In genomic region chr1:136949323-136949741, GRCm38 (mm10) we compare ENCODE assay signal across 9 mouse cellular contexts. TPM values are rescaled to one million over a fixed set of nuclear protein-coding genes. Genes with fewer than 3 reads are reported as not detected.
DNase-seq lines count a peak whose midpoint lies in the region; ATAC-seq and TF ChIP-seq lines count a peak whose summit lies in the region.
"Had no signal": no experiment of that assay in that cellular context is flagged by ENCODE, and none has a peak within 500 bp of the region (broad histone marks: within the 10 kb centered on the region; RNA-seq: fewer than 3 reads in every experiment).

No protein-coding gene starts in this region.

- H3K4me3 ChIP-seq in heart, embryonic 12.5 days, result peak overlapping the region; percentile 51
- H3K4me3 ChIP-seq in brown adipose tissue, adult 24 weeks (ENCODE audit: insufficient read depth, low read depth, low read length), result peak overlapping the region; percentile 60
- H3K4me3 ChIP-seq in hindbrain, embryonic 12.5 days, result peak overlapping the region; percentile 40
- peak overlapping the region; percentile 60 for H3K4me3 ChIP-seq in midbrain, embryonic 10.5 days
- no peak overlapping the region for H3K4me3 ChIP-seq in cerebellum, adult 2 months (replicated peaks; ENCODE audit: insufficient read depth, low read depth, low read length)

- H3K27ac ChIP-seq in heart, embryonic 12.5 days (ENCODE audit: poor library complexity, severe bottlenecking), result no peak overlapping the region
- no peak overlapping the region for H3K27ac ChIP-seq in brown adipose tissue, adult 24 weeks (replicated peaks; ENCODE audit: low read depth, low read length)
- H3K27ac ChIP-seq in hindbrain, embryonic 12.5 days, result no peak overlapping the region
- H3K27ac ChIP-seq in midbrain, embryonic 10.5 days (replicated peaks), result no peak overlapping the region
- H3K27ac ChIP-seq in cerebellum, adult 2 months (ENCODE audit: insufficient read depth, low read length), result no peak overlapping the region

- peaks cover 64% of the 10 kb centered on the region for H3K27me3 ChIP-seq in heart, embryonic 12.5 days (replicated peaks)
- H3K27me3 ChIP-seq in hindbrain, embryonic 12.5 days, result peaks cover 97% of the 10 kb centered on the region
- H3K27me3 ChIP-seq in midbrain, embryonic 10.5 days (ENCODE audit: low read depth, poor library complexity, severe bottlenecking), result peaks cover 100% of the 10 kb centered on the region
- H3K27me3 ChIP-seq in cerebellum, adult 2 months (ENCODE audit: control insufficient read depth, insufficient read depth, low read length), result peaks cover 8% of the 10 kb centered on the region; the same call in 1 of the 2 replicates

- H3K4me2 ChIP-seq in heart, embryonic 12.5 days, result peak overlapping the region; percentile 97
- H3K4me2 ChIP-seq in hindbrain, embryonic 12.5 days (replicated peaks), result peak overlapping the region; percentile 72

- no peak for TF ChIP-seq CTCF in cerebellum, adult 2 months (IDR thresholded peaks at IDR 0.05; ENCODE audit: borderline replicate concordance, insufficient read depth, low read depth, low read length)

- 1% methylated on average over 12 of the region's 12 CpGs for WGBS in heart, embryonic 12.5 days
- WGBS in hindbrain, embryonic 12.5 days, result under 1% methylated on average over 12 of the region's 12 CpGs
- under 1% methylated on average over 12 of the region's 12 CpGs for WGBS in midbrain, embryonic 10.5 days
- WGBS in cerebellum, adult 2 months, result 5% methylated on average over 12 of the region's 12 CpGs

- TF ChIP-seq POLR2A in cerebellum, adult 2 months (IDR thresholded peaks at IDR 0.05; ENCODE audit: borderline replicate concordance, insufficient read depth, low read length), result no peak

- H3K4me1 ChIP-seq in heart, embryonic 12.5 days (replicated peaks), result peaks cover 53% of the 10 kb centered on the region
- peaks cover 3% of the 10 kb centered on the region; the same call in 1 of the 2 replicates for H3K4me1 ChIP-seq in brown adipose tissue, adult 24 weeks (ENCODE audit: control insufficient read depth, insufficient read depth, insufficient read length, low read length)
- peaks cover 35% of the 10 kb centered on the region for H3K4me1 ChIP-seq in hindbrain, embryonic 12.5 days
- H3K4me1 ChIP-seq in midbrain, embryonic 10.5 days, result peaks cover 70% of the 10 kb centered on the region
- H3K4me1 ChIP-seq in cerebellum, adult 2 months (ENCODE audit: control insufficient read depth, insufficient read depth, low read length), result peaks cover 4% of the 10 kb centered on the region

- H3K9ac ChIP-seq in heart, embryonic 12.5 days, result peak overlapping the region; percentile 68; the same call in 1 of the 2 replicates
- H3K9ac ChIP-seq in hindbrain, embryonic 12.5 days, result no peak overlapping the region

- ATAC-seq in heart, embryonic 12.5 days (ENCODE audit: insufficient number of reproducible peaks, low FRiP score), result peak; percentile 20; the same call in 1 of the 2 replicates
- peak; percentile 36; the same call in 1 of the 2 replicates for ATAC-seq in hindbrain, embryonic 12.5 days (ENCODE audit: low FRiP score)

- DNase-seq in heart, adult 18-20 months, result no peak
- peak; percentile 62 for DNase-seq in midbrain, embryonic 10.5 days (ENCODE audit: low spot score)
- DNase-seq in cerebellum, adult 2 months, result no peak
- no peak for DNase-seq in left cerebral cortex, adult 11 months (ENCODE audit: low spot score)
- no peak for DNase-seq in retina, postnatal 1 day

- H3K36me3 ChIP-seq in heart, embryonic 12.5 days, result no peaks in the 10 kb centered on the region
- H3K36me3 ChIP-seq in hindbrain, embryonic 12.5 days, result no peaks in the 10 kb centered on the region
- H3K36me3 ChIP-seq in midbrain, embryonic 10.5 days, result no peaks in the 10 kb centered on the region
- H3K36me3 ChIP-seq: G1E had no signal

- 0 out of 2 replicates have a peak, but pooled peaks cover 5% of the 10 kb centered on the region for H3K9me3 ChIP-seq in heart, embryonic 12.5 days (replicated peaks)
- H3K9me3 ChIP-seq in hindbrain, embryonic 12.5 days (replicated peaks), result no peaks in the 10 kb centered on the region
- H3K9me3 ChIP-seq in midbrain, embryonic 10.5 days (replicated peaks), result 0 out of 2 replicates have a peak, but pooled peaks cover 4% of the 10 kb centered on the region

RNA-seq across cellular contexts. Expression of gene Nr5a2, which starts 10.9 kb away (rescaled TPM):
- 0.04 and 0.12 TPM in 2 replicates for polyA plus RNA-seq in heart, embryonic 12.5 days (2016; fragmentation: Nextera tagmentation; extraction: Ambion mirVana)
- total RNA-seq in heart, adult 18-20 months (2021), result under 1 TPM; 0.07 to 0.46 TPM
- 0.20 and 1.1 TPM in 2 replicates for polyA plus RNA-seq in brown adipose tissue, adult 24 weeks (2012; ENCODE audit: insufficient read depth, insufficient read length, missing spikeins)
- 0.43 and 0.72 TPM in 2 replicates for polyA plus RNA-seq in hindbrain, embryonic 12.5 days (2016; fragmentation: Nextera tagmentation; extraction: Ambion mirVana)
- polyA plus RNA-seq in midbrain, embryonic 10.5 days (2016; fragmentation: Nextera tagmentation; extraction: Ambion mirVana), result 0.20 and 0.27 TPM in 2 replicates
- polyA plus RNA-seq in cerebellum, adult 2 months (2012; rRNA removed), result 0.10 and 0.17 TPM in 2 replicates
- polyA plus RNA-seq: G1E had no signal
